Mouse (Mus musculus) embryonic facial prominence, embryonic 14.5 days (tissue): Measurements from ENCODE around the gene Sfrp5. TPM values are rescaled to one million over a fixed set of nuclear protein-coding genes. Genes with fewer than 3 reads are reported as not detected.

Experiments used
- ATAC-seq: fragments of 200-750 bp; cut with Nextera tagmentation; 2 replicates; pipeline ENCODE4 v1.8.0; 2017; ENCODE audit warnings: low read depth, moderate number of reproducible peaks, moderate TSS enrichment
- DNase-seq: peaks from one replicate; pipeline ENCODE4 v3.0.0-alpha.2; 2015; ENCODE audit warnings: low spot score
- H3K27ac ChIP-seq: fragments of 300-500 bp; sonication (generic); replicated peaks from 2 replicates; pipeline ENCODE4 v1.5.1; 2014; ENCODE audit warnings: low read depth, mild to moderate bottlenecking, low read length, moderate library complexity
- H3K27me3 ChIP-seq: fragments of 300-500 bp; sonication (generic); replicated peaks from 2 replicates; pipeline ENCODE4 v1.6.1; 2014; ENCODE audit warnings: low read length; ENCODE audit not compliant: control insufficient read depth, insufficient read depth
- H3K36me3 ChIP-seq: fragments of 300-500 bp; sonication (generic); 2 replicates; pipeline ENCODE4 v1.6.1; 2014; ENCODE audit warnings: low read length, mixed read lengths; ENCODE audit not compliant: control insufficient read depth, insufficient read depth
- H3K4me1 ChIP-seq: fragments of 300-500 bp; sonication (generic); 2 replicates; pipeline ENCODE4 v1.6.1; 2014; ENCODE audit warnings: antibody characterized with exemption, low read length; ENCODE audit not compliant: control insufficient read depth, insufficient read depth
- H3K4me2 ChIP-seq: fragments of 300-500 bp; sonication (generic); 2 replicates; pipeline ENCODE4 v1.6.1; 2014; ENCODE audit warnings: low read depth, mild to moderate bottlenecking, low read length, moderate library complexity, mixed read lengths
- H3K4me3 ChIP-seq: fragments of 300-500 bp; sonication (generic); 2 replicates; pipeline ENCODE4 v1.5.1; 2014; ENCODE audit warnings: low read depth, mild to moderate bottlenecking, low read length
- H3K9ac ChIP-seq: fragments of 300-500 bp; sonication (generic); 2 replicates; pipeline ENCODE4 v1.6.1; 2014; ENCODE audit warnings: low read depth, mild to moderate bottlenecking, low read length, moderate library complexity, mixed read lengths
- H3K9me3 ChIP-seq: fragments of 300-500 bp; sonication (generic); 2 replicates; pipeline ENCODE4 v1.6.1; 2016; ENCODE audit warnings: low read length; ENCODE audit not compliant: control insufficient read depth
- WGBS: fragments of 180-500 bp; shearing (Covaris S2); extraction: QIAGEN DNeasy Blood & Tissue Kit; methylation state at CpG from one replicate; pipeline ENCODE4 v1.1.7; 2014; 5-methylcytosine and 5-hydroxymethylcytosine counted together
- polyA plus RNA-seq: library from polyadenylated mRNA; unstranded; fragments of >200 nt; fragmentation: Nextera tagmentation; extraction: Ambion mirVana; gene quantifications from 2 replicates; pipeline ENCODE4 v1.2.1, GENCODE M21; 2014

The Sfrp5 gene
- polyA plus RNA-seq, 1 experiment from 2014 or later, result 18.0 TPM

- 81% methylated on average over 13 of the region's 13 CpGs for WGBS
Measured at GRCm38 (mm10) chr19:42230986-42231385, 28.9 kb upstream of the Sfrp5 start.

GRCm38 (mm10) chr19:42230288-42230568, 28.2 kb upstream of the Sfrp5 start:
- no peak for ATAC-seq
- H3K36me3 ChIP-seq, result no peaks in the 10 kb centered on the region
- H3K4me3 ChIP-seq, result no peak overlapping the region
- WGBS, result 71% methylated on average over 5 of the region's 5 CpGs
- H3K4me2 ChIP-seq, result no peak overlapping the region
- DNase-seq, result no peak
- H3K4me1 ChIP-seq, result no peaks in the 10 kb centered on the region
- no peaks in the 10 kb centered on the region for H3K27me3 ChIP-seq
- no peak overlapping the region for H3K9ac ChIP-seq
- no peak overlapping the region for H3K27ac ChIP-seq
- no peaks in the 10 kb centered on the region for H3K9me3 ChIP-seq

More at GRCm38 (mm10) chr19:42230986-42231385, 28.9 kb upstream of the Sfrp5 start:
- Histone ChIP-seq H3K4me2 (no peak overlapping the region), H3K4me1 (no peaks in the 10 kb centered on the region), H3K9me3 (no peaks in the 10 kb centered on the region), H3K27ac (no peak overlapping the region), H3K27me3 (no peaks in the 10 kb centered on the region), H3K9ac (no peak overlapping the region), H3K4me3 (no peak overlapping the region), H3K36me3 (no peaks in the 10 kb centered on the region)
- DNase-seq, result peak; percentile 45
- ATAC-seq, result no peak

- Histone ChIP-seq H3K4me3 (no peak overlapping the region), H3K4me2 (no peak overlapping the region), H3K27me3 (no peaks in the 10 kb centered on the region), H3K27ac (no peak overlapping the region), H3K4me1 (no peaks in the 10 kb centered on the region), H3K36me3 (no peaks in the 10 kb centered on the region), H3K9me3 (no peaks in the 10 kb centered on the region), H3K9ac (no peak overlapping the region)
- 75% methylated on average over 17 of the region's 17 CpGs for WGBS
- no peak for DNase-seq
- no peak for ATAC-seq
Measured at GRCm38 (mm10) chr19:42229499-42230287, 27.6 kb upstream of the Sfrp5 start.

- Histone ChIP-seq H3K4me3 (no peak overlapping the region), H3K9ac (no peak overlapping the region), H3K36me3 (no peaks in the 10 kb centered on the region), H3K4me1 (no peaks in the 10 kb centered on the region), H3K27me3 (no peaks in the 10 kb centered on the region), H3K27ac (no peak overlapping the region), H3K9me3 (no peaks in the 10 kb centered on the region), H3K4me2 (no peak overlapping the region)
- 78% methylated on average over 10 of the region's 10 CpGs for WGBS
- ATAC-seq (no peak), DNase-seq (no peak)
Measured at GRCm38 (mm10) chr19:42226451-42226850, 24.4 kb upstream of the Sfrp5 start.

GRCm38 (mm10) chr19:42217374-42217763, 15.3 kb upstream of the Sfrp5 start:
- H3K4me3 ChIP-seq, result no peak overlapping the region
- DNase-seq (no peak), ATAC-seq (no peak)
- WGBS, result 5% methylated on average over 2 of the region's 2 CpGs
- H3K9me3 ChIP-seq, result no peaks in the 10 kb centered on the region
- no peak overlapping the region for H3K4me2 ChIP-seq
- no peaks in the 10 kb centered on the region for H3K4me1 ChIP-seq
- no peaks in the 10 kb centered on the region for H3K36me3 ChIP-seq
- no peaks in the 10 kb centered on the region; the same call in none of the 2 replicates for H3K27me3 ChIP-seq
- H3K27ac ChIP-seq, result no peak overlapping the region
- H3K9ac ChIP-seq, result no peak overlapping the region

GRCm38 (mm10) chr19:42216699-42217373, 14.8 kb upstream of the Sfrp5 start:
- Histone ChIP-seq H3K27ac (no peak overlapping the region), H3K9me3 (no peaks in the 10 kb centered on the region), H3K27me3 (no peaks in the 10 kb centered on the region; the same call in none of the 2 replicates), H3K4me2 (no peak overlapping the region), H3K4me3 (no peak overlapping the region), H3K9ac (no peak overlapping the region), H3K4me1 (no peaks in the 10 kb centered on the region), H3K36me3 (no peaks in the 10 kb centered on the region)
- 71% methylated on average over 7 of the region's 7 CpGs for WGBS
- ATAC-seq (no peak), DNase-seq (no peak)

- 82% methylated on average over 2 of the region's 2 CpGs for WGBS
- Histone ChIP-seq H3K9me3 (no peaks in the 10 kb centered on the region), H3K4me2 (no peak overlapping the region), H3K4me1 (no peaks in the 10 kb centered on the region), H3K4me3 (no peak overlapping the region), H3K27ac (no peak overlapping the region), H3K27me3 (no peaks in the 10 kb centered on the region; the same call in 1 of the 2 replicates), H3K9ac (no peak overlapping the region), H3K36me3 (no peaks in the 10 kb centered on the region)
- DNase-seq (no peak), ATAC-seq (no peak)
Measured at GRCm38 (mm10) chr19:42214601-42215000, 12.5 kb upstream of the Sfrp5 start.

- no peaks in the 10 kb centered on the region for H3K36me3 ChIP-seq
- H3K4me1 ChIP-seq, result no peaks in the 10 kb centered on the region
- DNase-seq (no peak), ATAC-seq (no peak)
- H3K4me2 ChIP-seq, result no peak overlapping the region
- H3K27ac ChIP-seq, result no peak overlapping the region
- no peak overlapping the region for H3K9ac ChIP-seq
- H3K4me3 ChIP-seq, result no peak overlapping the region
- 20% methylated on average over 8 of the region's 8 CpGs for WGBS
- H3K27me3 ChIP-seq, result no peaks in the 10 kb centered on the region
- H3K9me3 ChIP-seq, result no peaks in the 10 kb centered on the region
Measured at GRCm38 (mm10) chr19:42211936-42212335, 9.9 kb upstream of the Sfrp5 start.

- Histone ChIP-seq H3K4me3 (no peak overlapping the region), H3K4me2 (no peak overlapping the region), H3K36me3 (no peaks in the 10 kb centered on the region), H3K9me3 (no peaks in the 10 kb centered on the region), H3K4me1 (peaks cover under 1% of the 10 kb centered on the region; the same call in 1 of the 2 replicates), H3K27ac (no peak overlapping the region), H3K9ac (no peak overlapping the region), H3K27me3 (no peaks in the 10 kb centered on the region)
- 38% methylated on average over 6 of the region's 6 CpGs for WGBS
- no peak for DNase-seq
- ATAC-seq, result no peak
Measured at GRCm38 (mm10) chr19:42209976-42210375, 7.9 kb upstream of the Sfrp5 start.
